Mouse (Mus musculus) kidney, adult 9 months (tissue): ENCODE data around the gene Dcun1d4.
"Not testable (repeated sequence)": the region's sequence is repeated elsewhere in the genome, so short reads cannot be mapped to it uniquely, and the experiment has no call there.

Source experiments
- DNase-seq: peaks from one replicate; pipeline ENCODE4 v3.0.0; 2022

Dcun1d4 gene

DNA sequence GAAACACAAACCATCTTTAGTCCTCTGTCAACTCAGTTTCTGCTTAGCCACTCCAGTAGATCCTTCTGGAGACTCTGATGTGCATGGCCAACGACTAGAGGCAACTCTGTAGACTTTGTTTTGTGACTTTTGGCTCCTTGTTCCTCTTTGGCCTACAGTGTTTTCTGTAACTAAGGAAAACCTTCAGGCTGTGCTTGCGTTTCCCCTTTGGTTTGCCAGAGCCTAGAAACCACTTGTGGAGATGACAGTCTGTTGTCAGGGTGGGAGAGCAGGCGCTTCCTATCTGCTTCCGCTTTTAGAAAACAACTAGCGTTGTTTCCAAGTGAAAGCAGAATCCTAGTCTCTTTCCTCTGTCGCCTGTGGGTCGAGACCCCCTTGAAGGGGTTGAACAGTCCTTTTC lies 67.4 kb downstream of the Dcun1d4 start:
- DNase-seq: peak; percentile 35

DNA sequence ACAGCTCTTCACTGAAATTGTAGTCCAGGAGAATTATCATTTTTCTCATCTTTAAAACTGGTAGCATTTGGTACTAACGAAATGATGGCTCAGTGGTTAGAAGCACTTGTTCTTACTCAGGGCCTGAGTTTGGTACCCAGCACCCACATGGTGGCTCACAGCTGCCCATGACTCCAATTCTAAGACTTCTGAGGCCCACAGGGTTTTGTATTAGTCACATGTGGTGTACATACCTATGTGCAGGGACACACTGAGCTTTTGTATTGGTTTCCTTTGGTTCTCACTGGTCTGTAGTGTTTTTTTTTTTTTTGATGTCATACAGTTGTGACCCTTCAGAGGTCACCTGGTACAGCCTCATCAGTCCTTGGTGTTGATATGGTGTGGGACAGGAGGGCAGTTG lies 68.0 kb downstream of the Dcun1d4 start:
- DNase-seq: no peak

DNA sequence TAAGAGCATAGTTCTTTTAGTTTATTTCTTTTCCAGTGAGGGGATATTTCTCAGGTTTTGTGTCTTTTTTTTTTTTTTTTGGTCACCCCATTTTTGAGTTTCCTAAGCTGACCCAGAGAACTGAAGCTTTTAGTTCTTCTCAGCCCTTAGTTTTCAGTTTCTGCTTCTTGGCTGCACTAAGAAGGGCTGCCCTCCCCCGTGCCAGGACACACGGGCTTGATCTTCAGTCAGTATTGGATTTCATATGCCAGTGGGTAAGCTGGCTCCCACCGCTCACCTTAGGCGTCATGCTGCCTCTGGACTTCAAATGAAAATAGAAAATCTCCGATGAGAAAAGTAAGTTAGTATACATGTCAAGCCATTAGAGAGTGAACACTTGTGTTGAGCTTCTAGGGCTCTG lies 71.0 kb downstream of the Dcun1d4 start:
- no peak for DNase-seq

DNA sequence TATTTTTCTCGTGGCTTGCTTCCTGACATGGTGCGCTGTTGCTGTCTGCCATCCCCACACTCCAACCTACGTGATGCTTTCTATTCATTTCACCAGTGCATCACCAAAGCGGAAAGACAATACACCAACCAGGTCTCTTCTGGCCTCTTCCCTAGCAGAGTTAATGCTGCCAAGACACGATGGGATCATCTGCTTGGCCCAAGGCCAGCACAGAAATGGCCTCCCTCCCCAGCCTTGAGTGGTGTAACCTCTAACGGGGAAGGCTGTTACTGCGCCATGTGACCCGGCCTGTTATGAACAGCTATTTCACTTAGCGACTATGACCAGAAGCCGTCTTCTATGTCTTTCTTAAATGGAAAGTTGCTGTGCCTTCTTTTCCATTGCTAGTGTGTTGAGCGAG lies 73.1 kb downstream of the Dcun1d4 start:
- DNase-seq: no peak

DNA sequence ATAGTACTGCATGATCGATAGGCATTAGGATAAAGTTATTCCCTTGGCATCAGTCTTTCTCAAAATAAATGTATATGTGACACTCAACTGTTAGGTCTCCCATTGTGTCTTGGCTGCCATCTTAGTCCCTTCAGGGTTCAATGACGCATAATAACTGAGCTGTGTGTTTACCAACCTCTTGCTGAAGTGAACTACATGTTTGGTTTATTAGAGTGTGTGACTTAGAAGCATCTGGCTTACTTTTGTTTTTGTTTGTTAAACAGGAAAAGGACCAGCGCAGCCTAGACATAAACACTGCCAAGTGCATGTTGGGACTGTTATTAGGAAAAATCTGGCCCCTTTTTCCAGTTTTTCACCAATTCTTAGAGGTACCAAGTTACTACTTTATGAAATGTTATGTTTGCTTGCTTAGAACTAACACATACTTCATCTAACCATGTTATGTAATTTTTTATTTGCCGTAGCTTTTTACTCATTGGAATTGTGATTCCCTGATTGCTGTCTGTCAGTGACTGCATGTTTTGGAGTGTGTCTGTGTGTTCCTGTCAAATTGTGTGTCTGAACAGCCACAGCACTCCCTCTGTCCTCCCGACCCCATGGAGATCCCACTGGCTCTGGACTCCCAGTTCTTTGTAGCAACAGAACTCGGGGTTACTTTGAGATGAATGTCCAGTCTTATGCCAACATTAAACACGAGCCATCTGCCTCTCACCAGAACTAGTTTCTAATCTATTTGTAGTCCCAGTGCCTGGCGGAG lies 74.5 kb downstream of the Dcun1d4 start:
- DNase-seq: no peak

DNA sequence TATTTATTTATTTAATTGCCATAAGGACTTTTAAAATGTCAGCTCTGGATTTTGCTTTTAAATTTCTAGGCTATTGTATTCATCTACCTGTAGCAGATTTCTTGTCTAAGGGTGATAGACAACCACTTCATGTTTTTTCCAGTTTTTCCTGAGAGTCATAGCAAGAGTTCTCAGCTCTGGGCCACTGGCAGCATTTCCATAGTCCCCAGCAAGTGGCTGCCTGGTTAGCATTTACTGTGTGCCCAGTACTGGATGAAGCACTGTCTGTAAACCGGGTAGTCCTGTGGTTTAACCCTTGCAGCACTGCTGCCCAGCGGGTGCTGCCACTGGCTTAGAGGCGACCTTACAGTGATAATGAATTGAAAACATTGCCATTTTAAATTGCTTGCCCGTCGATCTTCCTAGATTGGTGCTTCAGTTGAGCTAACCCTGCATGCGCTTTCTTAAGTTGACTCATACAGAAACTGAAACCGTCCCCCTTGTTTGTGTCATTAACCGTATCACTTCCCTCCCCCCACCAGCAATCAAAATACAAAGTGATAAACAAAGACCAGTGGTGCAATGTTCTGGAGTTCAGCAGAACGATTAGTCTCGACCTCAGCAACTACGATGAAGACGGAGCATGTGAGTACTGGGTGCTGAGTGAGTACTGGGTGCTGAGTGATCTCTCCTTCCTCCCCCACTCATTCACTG lies 76.1 kb downstream of the Dcun1d4 start:
- DNase-seq: no peak

DNA sequence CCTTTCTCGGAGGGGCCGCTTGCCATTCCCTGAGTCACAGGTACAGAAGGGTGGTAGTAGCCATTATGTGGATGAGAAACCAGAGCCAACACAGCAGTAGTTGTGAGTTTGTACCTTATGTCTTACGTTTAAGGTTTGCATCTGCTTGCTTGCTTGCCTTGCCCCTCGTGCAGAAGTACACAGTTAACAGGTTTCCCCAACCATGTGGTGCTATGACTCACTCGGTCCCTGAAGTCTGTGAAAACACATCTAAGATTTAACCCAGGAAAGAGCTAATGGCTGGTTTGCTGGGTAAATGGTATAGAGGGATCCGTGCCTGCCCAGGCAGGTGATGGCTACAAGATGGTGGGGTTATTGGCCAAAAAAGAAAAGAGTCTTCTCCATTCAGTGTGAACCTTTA lies 78.0 kb downstream of the Dcun1d4 start:
- DNase-seq: no peak

DNA sequence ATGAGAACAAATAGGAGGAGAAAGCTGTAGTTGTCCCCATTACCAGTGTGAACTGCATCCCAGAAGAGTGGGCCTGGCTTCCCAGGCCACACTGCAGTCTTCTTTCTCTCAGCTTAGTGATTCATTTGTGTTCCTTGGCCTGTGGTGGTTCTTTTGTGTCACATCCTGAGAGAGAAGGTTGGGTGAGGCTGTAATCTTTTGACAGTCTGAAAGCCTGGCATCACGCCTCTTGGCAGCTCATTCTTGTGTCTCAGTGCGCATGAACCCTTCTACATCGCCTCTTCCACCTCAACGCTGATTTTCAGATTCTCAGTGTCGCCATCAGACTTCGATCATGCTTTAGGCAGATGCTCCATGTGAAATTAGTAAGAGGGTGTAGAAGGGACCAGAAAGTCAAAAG lies 83.2 kb downstream of the Dcun1d4 start:
- DNase-seq: no peak

DNA sequence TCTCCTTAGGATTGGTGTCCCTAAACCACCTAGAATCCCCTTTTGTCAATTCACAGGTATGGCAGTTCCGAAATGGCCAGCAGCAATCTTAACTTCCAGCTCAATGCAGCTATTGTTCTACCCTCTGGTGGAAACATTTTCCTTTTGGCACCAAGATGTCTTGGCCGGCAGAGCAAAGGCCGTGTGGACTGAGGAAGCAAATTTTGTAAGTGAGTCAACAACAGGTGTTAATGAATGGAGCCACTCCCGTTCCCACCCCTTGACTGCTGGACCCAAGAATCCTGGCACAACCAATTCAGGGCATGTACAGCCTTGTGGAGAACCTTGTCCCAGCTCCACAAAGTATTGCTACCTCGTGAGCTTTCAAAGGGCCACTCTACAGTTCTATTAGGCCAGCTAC lies 85.3 kb downstream of the Dcun1d4 start:
- DNase-seq: no peak

DNA sequence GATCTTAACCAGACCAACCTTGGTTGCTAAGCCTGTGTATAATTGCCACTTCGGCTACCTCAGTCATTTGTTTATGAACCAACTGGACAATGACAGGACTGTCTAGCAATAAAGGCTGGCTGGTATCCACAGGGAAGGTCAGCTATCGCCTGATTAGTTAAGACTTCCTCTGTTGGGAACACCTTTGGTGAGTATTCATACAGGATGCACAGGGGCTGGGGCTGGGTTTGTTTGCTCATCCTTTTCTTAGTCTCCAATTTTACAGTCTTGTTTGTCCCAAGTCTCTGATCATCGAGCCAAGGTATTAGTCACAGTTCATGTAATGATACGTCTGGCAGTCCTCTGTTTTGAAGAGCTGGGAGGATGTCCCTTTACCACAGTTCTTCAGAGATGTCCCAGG lies 86.1 kb downstream of the Dcun1d4 start:
- no peak for DNase-seq

DNA sequence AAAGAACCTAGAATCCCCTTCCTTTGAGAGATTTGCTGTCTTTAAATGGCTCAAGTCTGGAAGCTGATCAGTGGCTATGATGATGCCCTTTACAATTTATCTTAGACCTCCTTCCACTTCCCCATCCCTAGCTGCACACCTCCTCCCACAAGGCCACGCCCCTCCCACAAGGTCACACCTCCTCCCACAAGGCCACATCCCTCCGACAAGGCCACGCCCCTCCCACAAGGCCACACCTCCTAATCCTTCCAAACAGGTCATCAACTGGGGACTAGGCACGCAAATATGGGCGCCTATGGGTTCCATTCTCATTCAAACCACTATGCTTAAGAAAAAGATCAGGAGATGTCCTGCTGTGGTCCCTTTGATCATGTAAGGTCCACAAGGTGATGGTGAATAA lies 88.4 kb downstream of the Dcun1d4 start:
- no peak for DNase-seq

DNA sequence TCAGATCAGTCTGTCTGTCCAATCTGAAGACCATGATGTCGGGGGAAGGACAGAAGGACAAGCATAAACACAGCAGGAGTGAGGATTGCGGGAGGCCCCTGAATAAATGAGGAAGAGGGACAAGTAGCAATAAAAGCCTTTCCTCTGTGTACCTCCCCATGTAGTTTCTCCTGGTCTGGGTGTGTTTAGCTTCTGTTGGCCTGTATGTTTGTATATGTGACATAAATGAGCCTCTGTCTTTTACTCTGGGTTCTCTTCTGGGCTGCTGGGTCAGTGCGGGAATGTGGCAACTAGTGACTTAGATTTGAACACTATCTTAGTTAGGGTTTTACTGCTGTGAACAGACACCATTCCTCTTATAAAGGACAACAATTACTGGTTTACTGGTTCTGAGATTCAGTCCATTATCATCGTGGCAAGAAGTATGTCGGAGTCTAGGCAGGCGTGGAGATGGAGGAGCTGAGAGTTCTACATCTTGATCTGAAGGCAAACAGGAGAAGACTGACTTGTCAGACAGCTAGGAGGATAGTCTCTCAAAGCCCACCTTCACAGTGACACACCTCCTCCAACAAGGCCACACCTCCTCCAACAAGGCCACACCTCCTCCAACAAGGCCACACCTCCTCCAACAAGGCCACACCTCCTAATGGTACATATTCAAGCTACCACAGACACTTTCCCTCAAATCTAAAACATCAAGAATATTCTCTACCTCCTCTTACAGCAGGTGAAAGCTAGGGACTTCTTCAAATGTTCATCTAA lies 90.8 kb downstream of the Dcun1d4 start:
- DNase-seq: no peak

DNA sequence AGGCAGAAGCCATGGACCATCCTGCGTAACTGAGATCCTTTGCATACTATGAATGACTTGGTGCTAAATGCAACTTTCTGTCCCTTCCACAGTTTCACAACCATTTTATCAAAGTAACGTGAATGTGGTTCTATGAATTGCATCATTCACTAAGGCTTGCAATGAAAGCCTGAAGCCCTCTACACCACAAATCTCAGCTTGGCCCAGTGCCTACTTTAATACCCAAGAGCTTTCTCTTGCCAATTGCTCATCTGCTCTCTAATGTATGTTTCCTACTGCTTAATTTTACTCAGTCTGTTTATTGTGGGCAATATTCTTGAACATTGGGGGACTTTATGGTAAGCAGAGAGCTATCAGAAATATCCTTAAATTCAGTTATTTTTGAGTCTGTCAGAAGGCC lies 92.0 kb downstream of the Dcun1d4 start:
- DNase-seq: no peak

DNA sequence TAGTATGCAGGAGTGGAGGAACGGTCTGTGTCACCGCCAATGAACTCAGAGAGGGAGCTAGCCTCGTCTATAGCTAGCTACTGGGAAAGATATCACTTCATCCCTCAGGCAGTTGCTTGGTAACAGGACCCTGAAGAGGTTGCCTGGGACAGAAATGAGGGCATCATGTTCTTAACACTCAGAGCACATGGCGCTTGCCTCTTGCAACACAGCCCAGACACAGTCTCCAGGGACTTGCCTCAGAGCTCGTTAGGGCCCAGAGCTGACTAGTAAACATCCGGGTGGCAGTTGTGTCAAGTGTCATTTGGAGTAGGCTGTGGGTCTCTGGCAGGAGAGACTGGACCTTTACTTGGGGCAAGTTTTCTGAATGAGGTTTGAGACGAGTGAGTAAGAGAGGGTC lies 93.0 kb downstream of the Dcun1d4 start:
- no peak for DNase-seq

DNA sequence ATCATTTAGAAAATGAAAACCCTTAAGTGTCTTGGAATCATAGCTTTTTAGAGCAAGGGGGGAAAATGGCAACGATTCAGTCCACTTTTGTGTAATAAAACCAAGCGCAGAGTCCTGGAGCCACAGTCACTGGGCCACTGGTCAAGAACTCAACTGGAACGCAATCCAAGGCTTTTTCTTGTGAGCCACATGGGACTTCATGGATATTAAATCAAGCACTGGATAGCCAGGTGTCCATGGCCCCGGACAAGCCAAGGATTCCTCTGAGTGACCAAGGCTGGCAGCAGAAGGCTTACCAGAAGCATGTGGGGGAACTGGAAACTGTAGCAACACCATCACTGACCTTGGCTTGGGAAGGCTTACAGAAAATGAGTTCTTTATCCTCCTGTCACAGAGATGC lies 93.8 kb downstream of the Dcun1d4 start:
- DNase-seq: no peak

DNA sequence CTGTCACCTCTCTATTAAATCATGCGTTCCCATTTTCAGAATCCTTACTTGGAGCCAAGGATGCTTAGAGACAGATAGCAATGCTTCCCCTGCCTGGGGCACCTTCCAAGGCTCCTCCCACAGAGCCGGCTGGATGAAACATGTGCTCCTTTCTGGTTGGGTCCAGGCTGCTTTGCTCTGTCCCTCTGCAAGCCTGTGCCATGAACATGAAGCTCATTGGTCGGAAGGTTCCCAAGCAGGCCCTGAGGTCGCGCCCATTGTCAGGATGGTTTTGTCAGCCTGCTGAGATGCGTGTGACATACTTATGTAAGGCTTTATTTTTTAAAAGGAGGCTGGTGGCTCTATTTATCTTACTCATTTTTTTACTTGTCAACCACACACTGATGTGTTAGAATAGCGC lies 95.9 kb downstream of the Dcun1d4 start:
- no peak for DNase-seq

DNA sequence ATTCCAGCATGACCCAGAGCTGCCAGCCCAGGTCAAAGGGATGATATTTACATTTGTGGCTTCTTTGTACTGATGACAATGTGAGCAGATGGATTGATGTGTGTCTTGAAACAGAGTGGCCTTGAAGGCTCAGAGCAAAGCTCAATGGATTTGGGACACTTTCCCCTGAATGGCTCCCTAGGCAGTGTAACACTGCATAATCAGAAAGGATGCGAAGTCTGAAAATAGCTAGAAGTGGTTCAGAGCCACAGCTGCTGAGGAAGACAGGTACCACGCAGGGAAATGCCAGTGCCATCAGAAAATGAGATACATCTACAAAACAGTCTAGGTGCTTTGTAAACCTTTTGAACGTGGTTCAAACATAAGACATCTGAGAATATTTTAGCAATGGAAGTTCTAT lies 97.3 kb downstream of the Dcun1d4 start:
- DNase-seq: no peak

DNA sequence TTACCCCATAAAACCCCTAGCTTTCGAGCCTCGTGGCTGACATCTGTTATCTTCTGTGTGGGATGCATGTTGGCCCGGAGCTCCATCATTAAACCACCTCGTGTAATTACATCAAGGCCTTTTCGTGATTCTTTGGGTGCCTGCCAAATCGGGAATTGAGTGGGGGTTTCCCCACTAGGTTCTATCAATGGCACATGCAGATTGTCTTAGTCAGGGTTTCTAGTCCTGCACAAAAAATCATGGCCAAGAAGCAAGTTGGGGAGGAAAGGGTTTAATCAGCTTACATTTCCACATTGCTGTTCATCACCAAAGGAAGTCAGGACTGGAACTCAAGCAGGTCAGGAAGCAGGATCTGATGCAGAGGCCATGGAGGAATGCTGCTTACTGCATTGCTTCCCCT lies 103.2 kb downstream of the Dcun1d4 start:
- not testable (repeated sequence) for DNase-seq

DNA sequence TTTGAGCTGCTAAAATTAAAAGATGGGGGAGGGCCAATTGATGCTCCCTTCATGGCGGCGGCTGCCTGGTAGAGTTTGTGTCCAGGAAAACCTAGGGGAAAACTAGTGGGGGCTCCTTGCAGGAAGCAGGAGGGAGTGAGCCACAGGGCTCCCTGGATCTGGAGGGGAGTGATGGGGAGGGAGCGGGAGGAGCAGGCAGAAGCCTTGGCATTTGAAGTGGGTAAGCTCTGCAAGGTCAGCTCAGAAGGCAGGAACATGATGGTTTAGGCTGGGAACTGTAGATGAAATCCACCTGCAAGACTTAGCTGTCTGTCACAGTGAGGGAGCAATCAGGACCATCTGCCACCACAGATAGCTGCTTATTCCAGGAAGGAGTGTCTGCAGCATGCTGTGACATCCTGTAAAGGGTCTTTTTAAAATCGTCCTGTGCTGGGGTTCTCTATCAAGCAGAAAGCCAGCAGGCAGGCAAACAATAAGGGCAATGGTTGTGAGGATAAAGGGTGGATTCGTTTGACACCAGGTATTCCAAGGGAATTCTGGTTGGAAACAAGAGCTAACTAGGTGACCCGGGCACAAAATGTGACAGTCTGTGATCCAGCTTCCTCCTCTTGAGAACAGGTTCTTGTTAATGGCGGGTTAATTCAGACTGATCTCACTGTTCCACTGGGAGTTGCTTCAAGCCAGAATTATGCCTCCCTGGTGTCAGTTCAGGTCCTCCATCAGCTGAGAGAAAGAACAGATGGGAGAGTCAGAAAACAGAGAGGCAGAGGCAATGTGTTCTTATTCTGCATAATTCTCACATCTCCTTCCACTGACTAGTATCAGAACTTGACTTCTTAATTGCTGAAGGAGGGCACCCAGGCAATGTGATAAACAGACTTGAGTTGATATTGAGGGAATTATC lies 104.7 kb downstream of the Dcun1d4 start:
- no peak for DNase-seq

DNA sequence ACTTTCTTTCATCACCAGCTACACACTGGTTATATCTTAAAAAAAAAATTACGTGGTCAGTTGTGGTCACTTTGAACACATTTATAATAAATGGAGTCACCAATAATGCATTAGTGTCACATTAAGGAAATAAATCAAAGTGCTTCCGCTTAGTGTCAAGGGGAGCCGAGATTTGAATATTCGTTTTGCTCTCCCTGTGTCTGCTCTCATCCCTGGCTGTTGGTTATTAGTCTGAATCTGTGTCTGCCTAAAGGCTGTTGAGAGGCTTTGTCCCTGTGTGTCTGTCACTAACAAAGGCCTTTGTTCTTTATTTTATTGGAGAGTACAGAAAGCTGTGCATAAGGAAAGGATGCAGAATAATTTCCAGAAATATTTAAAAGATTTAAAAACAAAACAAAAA lies 105.8 kb downstream of the Dcun1d4 start:
- DNase-seq: no peak

DNA sequence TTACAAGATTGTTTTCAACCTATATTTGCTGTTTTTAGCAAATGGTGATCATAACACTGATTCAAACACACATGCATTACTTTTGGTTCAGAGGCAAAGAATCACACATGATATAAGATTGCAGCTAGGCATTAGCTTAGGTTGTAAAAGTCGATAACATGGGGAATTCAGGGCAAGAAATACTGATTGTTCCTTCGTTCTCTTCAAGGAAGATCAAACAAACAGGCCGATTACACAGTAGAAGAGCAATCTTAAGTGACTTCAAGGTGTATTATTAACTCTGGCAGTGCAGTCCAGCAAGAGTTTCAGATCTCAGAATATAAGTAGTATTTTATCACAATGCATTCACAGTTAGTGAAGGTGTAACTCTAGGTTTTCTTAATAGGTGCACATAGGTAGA lies 106.3 kb downstream of the Dcun1d4 start:
- no peak for DNase-seq

DNA sequence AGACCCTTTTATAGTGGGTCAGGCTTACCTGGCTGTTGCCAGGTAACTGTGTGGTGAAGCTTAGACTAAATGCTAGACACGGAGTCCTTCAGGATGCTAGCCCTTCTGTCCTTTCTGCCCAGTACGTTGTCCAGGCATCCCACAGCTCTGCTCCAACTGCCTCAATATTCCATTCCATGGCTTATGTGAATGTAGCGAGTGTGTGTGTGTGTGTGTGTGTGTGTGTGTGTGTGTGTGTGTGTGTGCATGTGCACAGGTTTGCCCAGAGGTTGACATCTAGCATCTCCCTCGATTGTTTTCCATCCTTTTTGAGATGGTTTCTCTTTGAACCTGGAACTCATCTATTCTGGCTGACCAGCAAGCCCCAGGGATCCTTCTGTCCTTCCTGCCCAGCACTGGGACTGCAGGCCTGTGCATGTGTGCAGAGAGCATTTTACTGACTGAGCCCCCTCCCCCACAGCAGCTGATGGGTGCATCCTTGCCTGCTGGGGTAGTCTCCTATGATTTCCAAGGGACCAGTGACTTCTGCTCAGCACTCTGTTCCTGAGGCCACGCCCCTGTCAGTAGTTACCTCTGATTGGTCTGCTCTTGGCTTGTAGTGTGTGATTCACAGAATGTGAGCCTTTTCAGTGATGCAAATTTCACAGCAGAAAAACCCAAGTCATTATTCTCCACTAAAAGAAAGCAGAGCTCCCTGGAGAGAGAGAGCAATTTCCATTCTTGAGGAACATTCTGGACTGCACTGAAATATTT lies 118.3 kb downstream of the Dcun1d4 start:
- no peak for DNase-seq
